19 mouse cellular contexts compared by ENCODE assay signal in genomic region chr2:178120651-178121374, GRCm38 (mm10). TPM values are rescaled to one million over a fixed set of nuclear protein-coding genes. Genes with fewer than 3 reads are reported as not detected.
A peak's percentile ranks its signal among the peaks of the same experiment; 100 is the strongest.
DNase-seq lines count a peak whose midpoint lies in the region; ATAC-seq lines count a peak whose summit lies in the region.
"Had no signal": no experiment of that assay in that cellular context is flagged by ENCODE, and none has a peak within 500 bp of the region (broad histone marks: within the 10 kb centered on the region; RNA-seq: fewer than 3 reads in every experiment).

No protein-coding gene starts in this region.

- peak; percentile 0 for DNase-seq in hindbrain, embryonic 10.5 days (ENCODE audit: low spot score)
- DNase-seq in right cerebral cortex, postnatal 25 days: peak; percentile 2
- DNase-seq in right cerebral cortex, adult 2 months (ENCODE audit: low spot score in 2 of 2): no peak
- peak; percentile 81 for DNase-seq in cerebellum, adult 9-11 months
- no peak for DNase-seq in gastrocnemius, postnatal 25 days
- DNase-seq in heart, postnatal 25 days (ENCODE audit: low spot score): no peak
- DNase-seq: adrenal gland, postnatal 36 days; heart, adult 2 months; kidney, adult 11 months; lung, adult 18-20 months; right cerebral cortex, adult 18-20 months; thymus, postnatal 14 days had no signal

- peaks cover 40% of the 10 kb centered on the region for H3K27me3 ChIP-seq in hindbrain, embryonic 10.5 days (ENCODE audit: insufficient read depth, poor library complexity, severe bottlenecking)
- peaks cover 43% of the 10 kb centered on the region for H3K27me3 ChIP-seq in hindbrain, embryonic 12.5 days
- peaks cover 36% of the 10 kb centered on the region for H3K27me3 ChIP-seq in embryonic facial prominence, embryonic 13.5 days

- no peak overlapping the region for H3K4me2 ChIP-seq in hindbrain, embryonic 12.5 days (replicated peaks)
- no peak overlapping the region for H3K4me2 ChIP-seq in embryonic facial prominence, embryonic 13.5 days
- H3K4me2 ChIP-seq: hindbrain, embryonic 15.5 days; limb, embryonic 15.5 days; midbrain, embryonic 12.5 days had no signal

- H3K9me3 ChIP-seq in hindbrain, embryonic 10.5 days: no peaks in the 10 kb centered on the region
- no peaks in the 10 kb centered on the region for H3K9me3 ChIP-seq in hindbrain, embryonic 12.5 days (replicated peaks)
- no peaks in the 10 kb centered on the region for H3K9me3 ChIP-seq in embryonic facial prominence, embryonic 13.5 days
- H3K9me3 ChIP-seq: hindbrain, embryonic 15.5 days; limb, embryonic 15.5 days; midbrain, embryonic 12.5 days had no signal

- WGBS in hindbrain, embryonic 10.5 days: 89% methylated on average over 8 of the region's 8 CpGs
- WGBS in hindbrain, embryonic 12.5 days: 92% methylated on average over 8 of the region's 8 CpGs
- 86% methylated on average over 8 of the region's 8 CpGs for WGBS in embryonic facial prominence, embryonic 13.5 days

- H3K9ac ChIP-seq in hindbrain, embryonic 12.5 days: no peak overlapping the region
- no peak overlapping the region for H3K9ac ChIP-seq in embryonic facial prominence, embryonic 13.5 days
- H3K9ac ChIP-seq: hindbrain, embryonic 15.5 days; limb, embryonic 15.5 days; midbrain, embryonic 12.5 days had no signal

- no peaks in the 10 kb centered on the region for H3K36me3 ChIP-seq in hindbrain, embryonic 10.5 days
- H3K36me3 ChIP-seq in hindbrain, embryonic 12.5 days: no peaks in the 10 kb centered on the region
- H3K36me3 ChIP-seq in embryonic facial prominence, embryonic 13.5 days: no peaks in the 10 kb centered on the region
- H3K36me3 ChIP-seq: hindbrain, embryonic 15.5 days; limb, embryonic 15.5 days; midbrain, embryonic 12.5 days had no signal

- no peak for ATAC-seq in hindbrain, embryonic 12.5 days (ENCODE audit: low FRiP score)
- no peak for ATAC-seq in embryonic facial prominence, embryonic 13.5 days (ENCODE audit: insufficient number of reproducible peaks, insufficient read depth, low FRiP score, low TSS enrichment, low read depth)

- intact Hi-C loops in heart, postnatal 25 days (cut with DNase I): no loop called here

- H3K4me3 ChIP-seq in hindbrain, embryonic 10.5 days: no peak overlapping the region
- H3K4me3 ChIP-seq in hindbrain, embryonic 12.5 days: no peak overlapping the region
- H3K4me3 ChIP-seq in embryonic facial prominence, embryonic 13.5 days: no peak overlapping the region
- H3K4me3 ChIP-seq: heart, adult 2 months; hindbrain, embryonic 15.5 days; limb, embryonic 15.5 days; midbrain, embryonic 12.5 days had no signal

- no peak overlapping the region for H3K27ac ChIP-seq in hindbrain, embryonic 10.5 days
- H3K27ac ChIP-seq in hindbrain, embryonic 12.5 days: no peak overlapping the region
- H3K27ac ChIP-seq in embryonic facial prominence, embryonic 13.5 days: 0 out of 2 replicates have a peak overlapping the region, but pooled peaks have one; percentile 7
- H3K27ac ChIP-seq: heart, adult 2 months; hindbrain, embryonic 15.5 days; kidney, postnatal 0 days; limb, embryonic 15.5 days; macrophage; midbrain, embryonic 12.5 days had no signal

- H3K4me1 ChIP-seq in hindbrain, embryonic 10.5 days (replicated peaks): peaks cover 49% of the 10 kb centered on the region
- H3K4me1 ChIP-seq in hindbrain, embryonic 12.5 days: peaks cover 20% of the 10 kb centered on the region
- H3K4me1 ChIP-seq in embryonic facial prominence, embryonic 13.5 days: peaks cover 40% of the 10 kb centered on the region

RNA-seq across cellular contexts. Expression of gene Phactr3, which starts 2.0 kb away (rescaled TPM):
- polyA plus RNA-seq in hindbrain, embryonic 10.5 days (2016; fragmentation: Nextera tagmentation; extraction: Ambion mirVana): 7.1 and 11.1 TPM in 2 replicates
- polyA plus RNA-seq in hindbrain, embryonic 12.5 days (2016; fragmentation: Nextera tagmentation; extraction: Ambion mirVana): 17.4 and 20.9 TPM in 2 replicates
- 2.5 and 3.1 TPM in 2 replicates for polyA plus RNA-seq in embryonic facial prominence, embryonic 13.5 days (2015; fragmentation: Nextera tagmentation; extraction: Ambion mirVana)
- total RNA-seq in gastrocnemius, postnatal 25 days (2021): not detected
- 1 to 10 TPM; 1.4 to 1.5 TPM for total RNA-seq in heart, postnatal 25 days (2021)
- polyA plus RNA-seq: macrophage had no signal

RNA-seq across cellular contexts. Expression of gene Zfp931, which starts 42.5 kb away (rescaled TPM):
- 12.6 and 17.3 TPM in 2 replicates for polyA plus RNA-seq in hindbrain, embryonic 10.5 days (2016; fragmentation: Nextera tagmentation; extraction: Ambion mirVana)
- polyA plus RNA-seq in hindbrain, embryonic 12.5 days (2016; fragmentation: Nextera tagmentation; extraction: Ambion mirVana): 12.0 and 14.8 TPM in 2 replicates
- polyA plus RNA-seq in embryonic facial prominence, embryonic 13.5 days (2015; fragmentation: Nextera tagmentation; extraction: Ambion mirVana): 20.4 and 22.0 TPM in 2 replicates
- total RNA-seq in gastrocnemius, postnatal 25 days (2021): 10 to 100 TPM in 1 of 2 experiments, 1 to 10 TPM in 1; 9.3 to 11.1 TPM
- total RNA-seq in heart, postnatal 25 days (2021): 10 to 100 TPM; 12.2 to 15.3 TPM

Comparison
In these comparisons a context has a peak if more than half of its experiments do, and no peak if none do; other contexts are left out.
1. DNase-seq: peak in hindbrain, embryonic 10.5 days (single experiment), right cerebral cortex, postnatal 25 days (single experiment) and cerebellum, adult 9-11 months (single experiment); none in right cerebral cortex, adult 2 months (0 of 2), gastrocnemius, postnatal 25 days (single experiment) and heart, postnatal 25 days (single experiment).